Mouse (Mus musculus) thymus, postnatal 25 days (tissue): ENCODE measurements around the gene Mrpl42.
"Not testable (repeated sequence)": the region's sequence is repeated elsewhere in the genome, so short reads cannot be mapped to it uniquely, and the experiment has no call there.

Experiments
- DNase-seq: peaks from one replicate; pipeline ENCODE4 v3.0.0; 2022

The Mrpl42 gene

DNA sequence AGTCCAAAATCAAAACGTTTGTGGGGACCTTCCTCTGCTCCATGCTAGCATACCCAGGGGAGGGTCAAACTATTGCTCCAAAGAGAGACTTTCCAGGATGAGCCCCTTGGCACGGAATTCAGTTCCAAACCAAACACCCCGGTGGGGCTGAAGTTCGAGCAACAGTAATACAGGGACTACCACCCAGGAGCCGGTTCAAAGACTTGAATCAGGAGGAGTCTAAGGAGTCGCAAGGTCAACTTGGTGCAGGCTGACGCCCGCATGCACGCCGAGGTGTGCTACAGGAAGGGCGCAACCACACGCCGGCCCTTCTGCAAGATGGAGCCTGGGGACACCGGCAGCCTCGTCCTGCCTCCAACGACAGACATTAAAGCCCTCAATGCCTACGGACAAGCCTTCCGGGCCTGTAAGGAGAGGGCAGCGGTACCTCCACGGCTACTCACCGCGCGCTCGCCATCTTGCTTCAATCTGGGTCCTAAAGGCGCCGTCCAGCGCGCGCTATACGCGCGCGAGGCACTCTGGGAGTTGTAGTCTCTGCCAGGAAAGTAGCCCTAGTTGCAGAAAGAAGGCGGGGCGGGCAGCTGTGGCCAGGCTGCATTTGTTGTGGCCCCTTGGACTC, at the start of gene Mrpl42:
Gene Mrpl42 (minus strand): TSS at position 478 of the 619 bp plus-strand sequence.
- DNase-seq: peak; percentile 78

DNA sequence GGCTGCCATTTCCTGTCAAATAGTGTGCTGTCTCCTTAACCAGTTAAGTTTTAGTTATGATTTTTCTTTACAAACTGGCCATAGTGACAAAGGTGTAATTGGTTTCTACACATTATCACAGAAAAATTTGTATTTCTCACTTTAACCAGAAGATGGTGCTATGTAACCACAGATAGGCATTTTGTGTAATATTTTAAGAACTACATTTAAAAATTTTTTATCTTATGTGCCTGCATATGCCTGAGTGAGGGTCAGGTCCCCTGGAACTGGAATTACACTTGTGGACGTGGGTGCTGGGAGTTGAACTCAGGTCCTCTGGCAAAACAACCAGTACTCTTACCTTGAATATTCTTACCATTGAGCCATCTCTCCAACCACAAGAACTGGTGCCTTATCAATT, 48.8 kb upstream of the Mrpl42 start:
- DNase-seq: no peak

GRCm38 (mm10) chr10:95549080-95549479, 47.3 kb upstream of the Mrpl42 start:
- DNase-seq: not testable (repeated sequence)

DNA sequence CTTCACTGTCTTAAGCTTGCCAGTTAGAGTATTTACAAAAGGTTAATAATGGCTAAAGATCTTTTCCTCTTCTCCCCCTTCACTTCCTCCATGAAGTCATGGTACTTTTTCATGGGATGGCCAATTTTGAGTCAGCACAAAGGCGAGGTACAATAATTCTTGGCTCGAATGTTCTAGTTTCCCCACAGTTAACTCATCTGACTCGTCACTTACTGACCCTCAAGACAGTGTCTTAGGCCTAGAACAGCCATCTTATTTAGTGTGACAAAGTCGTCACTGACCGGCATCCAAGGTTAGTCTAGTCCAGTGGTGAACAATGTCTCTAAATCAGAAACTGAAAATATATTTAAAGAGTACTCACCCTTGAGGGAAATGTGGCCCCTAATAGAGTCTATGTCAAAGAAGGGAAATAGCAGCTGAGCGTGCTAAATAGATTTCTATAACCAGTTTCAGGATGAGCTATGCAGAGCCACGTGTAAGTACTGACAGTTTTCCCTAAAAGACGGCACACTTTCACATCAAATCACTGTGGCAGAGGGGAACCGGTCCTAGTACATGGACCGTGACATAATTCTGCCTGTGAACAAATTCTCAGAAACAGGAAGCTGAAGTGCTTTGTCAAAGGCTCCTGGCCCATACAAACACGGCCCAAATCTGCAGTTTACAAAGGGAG, 46.5 kb upstream of the Mrpl42 start:
- no peak for DNase-seq

DNA sequence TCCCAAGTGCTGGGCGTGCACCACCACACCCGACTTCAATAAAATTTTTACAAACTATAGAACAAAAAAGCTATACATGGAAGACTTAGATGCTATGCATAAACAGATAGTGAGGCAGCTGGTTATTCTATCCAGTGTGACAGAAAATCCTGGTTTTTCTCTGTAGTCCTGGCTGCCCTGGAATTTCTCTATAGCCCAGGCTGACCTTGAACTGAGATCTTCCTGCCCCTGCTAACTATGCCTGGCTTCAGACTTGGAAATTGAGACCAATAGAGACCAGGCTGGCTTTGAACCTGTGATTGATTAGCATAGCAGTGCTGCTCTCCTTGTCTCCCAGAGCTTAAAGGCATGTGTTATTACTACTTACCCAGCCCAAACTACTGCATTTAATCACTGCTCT, 44.4 kb upstream of the Mrpl42 start:
- DNase-seq: no peak

GRCm38 (mm10) chr10:95545051-95545450, 43.3 kb upstream of the Mrpl42 start:
- no peak for DNase-seq

DNA sequence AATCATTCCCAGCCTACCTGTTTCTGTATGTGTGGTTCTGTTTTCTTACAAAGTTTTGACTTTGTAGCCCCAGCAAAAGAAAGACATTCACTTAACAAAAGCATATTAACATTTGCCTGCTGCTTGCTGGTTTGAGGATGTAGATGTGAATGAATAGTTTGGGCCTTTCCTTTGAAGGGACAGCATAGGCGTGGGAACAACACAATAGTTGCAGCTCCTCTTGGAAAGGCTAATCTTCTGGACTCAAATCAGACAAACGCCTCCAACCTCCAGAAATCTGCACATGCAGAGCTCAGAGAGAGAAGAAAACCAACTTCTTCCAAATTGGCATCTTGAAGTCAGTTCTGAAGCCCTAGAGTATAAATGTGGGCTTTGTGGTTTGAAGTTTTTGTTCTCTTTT, 42.9 kb upstream of the Mrpl42 start:
- no peak for DNase-seq

DNA sequence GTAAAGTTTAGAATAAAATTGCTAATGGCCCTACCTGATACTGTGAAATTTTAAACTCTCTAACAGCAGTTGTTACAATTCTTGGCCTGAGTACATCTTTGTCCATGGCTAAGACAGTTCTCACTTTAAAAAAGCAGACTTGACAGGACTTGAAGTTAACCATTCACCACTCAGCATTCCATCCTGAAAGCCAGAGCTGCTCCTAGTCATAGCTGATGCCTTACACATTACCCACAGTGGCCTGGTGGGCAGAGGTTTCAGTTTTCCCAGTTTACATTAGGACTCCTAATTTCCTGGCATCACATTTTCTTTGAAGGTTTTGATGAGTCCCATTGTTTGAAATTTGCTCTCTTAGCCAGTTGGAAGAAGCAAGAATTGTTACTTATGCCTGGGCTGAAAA, 42.3 kb upstream of the Mrpl42 start:
- DNase-seq: no peak

GRCm38 (mm10) chr10:95543377-95543776, 41.6 kb upstream of the Mrpl42 start:
- no peak for DNase-seq

DNA sequence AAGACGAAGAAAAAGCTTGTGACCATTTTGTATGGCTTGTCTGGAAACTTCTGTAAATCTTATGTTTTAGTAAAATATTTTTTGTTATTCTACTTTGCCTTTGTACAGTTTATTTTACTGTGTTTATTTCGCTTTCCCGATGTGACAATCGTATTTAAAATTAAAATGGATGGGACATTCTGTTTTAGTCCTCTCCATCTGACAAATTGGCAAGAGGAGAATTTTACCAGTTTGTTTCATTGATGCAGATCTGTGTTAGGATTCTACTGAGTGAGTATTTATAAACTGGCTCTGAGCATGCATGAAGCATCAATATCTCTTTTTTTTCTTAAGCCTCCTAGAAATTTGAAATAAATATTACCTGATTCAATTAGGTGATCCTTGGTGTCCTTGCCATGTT, 41.2 kb upstream of the Mrpl42 start:
- DNase-seq: no peak

DNA sequence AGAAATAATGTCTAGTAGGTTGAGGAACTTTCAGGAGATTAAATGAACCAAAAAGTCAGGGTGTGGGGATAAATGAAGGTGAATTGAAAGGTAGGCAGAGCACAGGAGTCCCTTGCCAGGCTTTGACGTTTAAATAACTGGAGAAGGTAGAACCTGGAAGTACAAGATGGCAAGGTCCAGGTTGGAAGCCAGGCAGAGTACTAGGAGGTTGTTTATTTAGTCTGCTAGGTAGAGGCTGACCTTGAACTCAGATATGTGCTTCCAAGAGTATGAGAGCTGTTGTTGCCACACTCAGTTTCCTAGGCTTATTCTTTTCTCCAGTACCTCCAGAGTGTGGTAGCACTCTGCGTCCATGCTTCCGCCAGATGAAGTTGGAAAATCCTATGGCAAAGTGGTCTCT, 38.1 kb upstream of the Mrpl42 start:
- no peak for DNase-seq

- DNase-seq: no peak
These were observed 37.5 kb upstream of the Mrpl42 start for GRCm38 (mm10) chr10:95539260-95539659.

DNA sequence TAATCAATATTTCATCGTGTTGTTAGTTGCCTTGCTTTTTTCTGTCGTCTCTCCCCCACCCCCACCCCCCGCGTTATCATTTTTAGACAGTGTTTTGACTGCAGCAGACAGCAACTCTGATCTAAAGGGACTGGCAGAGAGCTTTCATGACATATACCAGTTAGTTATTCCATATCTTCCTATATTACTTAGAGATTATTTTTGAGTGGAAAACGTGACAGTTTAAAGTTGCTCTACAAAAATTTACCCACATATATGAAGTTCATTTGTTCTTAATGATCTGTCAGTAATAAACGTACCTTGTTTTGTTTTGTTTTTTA, 34.4 kb upstream of the Mrpl42 start:
- no peak for DNase-seq

DNA sequence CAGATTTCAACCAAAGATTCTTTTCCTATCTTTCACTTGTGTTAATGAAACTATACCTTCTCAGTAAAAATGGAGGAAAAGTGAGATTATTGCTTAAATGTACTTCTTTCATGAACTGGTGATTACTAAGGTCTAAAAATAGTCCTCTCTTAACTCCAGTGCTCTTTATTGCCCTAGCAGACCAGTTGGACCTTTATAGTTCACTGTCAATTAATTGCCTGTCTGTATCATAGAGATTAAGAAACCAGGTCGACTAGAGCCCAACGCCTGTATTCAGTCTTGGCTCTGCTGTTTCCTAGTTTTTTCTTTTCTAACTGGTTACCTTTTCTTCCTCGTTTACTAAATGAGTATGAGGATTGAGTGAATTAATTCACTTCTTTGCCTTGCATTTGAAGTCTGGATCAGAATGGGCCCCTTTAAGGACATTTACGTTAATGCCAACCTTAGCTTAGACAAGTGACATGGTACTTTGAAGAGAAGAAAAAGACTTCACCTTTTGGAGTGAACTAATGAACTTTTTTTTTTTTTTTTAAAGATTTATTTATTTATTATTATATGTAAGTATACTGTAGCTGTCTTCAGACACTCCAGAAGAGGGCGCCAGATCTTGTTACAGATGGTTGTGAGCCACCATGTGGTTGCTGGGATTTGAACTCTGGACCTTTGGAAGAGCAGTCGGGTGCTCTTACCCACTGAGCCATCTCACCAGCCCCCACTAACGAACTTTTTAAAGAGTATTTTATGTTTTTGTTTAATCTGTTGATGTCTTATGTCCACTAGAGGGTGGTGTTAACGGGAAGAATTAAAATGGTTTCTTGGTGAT, 33.9 kb upstream of the Mrpl42 start:
- DNase-seq: no peak

DNA sequence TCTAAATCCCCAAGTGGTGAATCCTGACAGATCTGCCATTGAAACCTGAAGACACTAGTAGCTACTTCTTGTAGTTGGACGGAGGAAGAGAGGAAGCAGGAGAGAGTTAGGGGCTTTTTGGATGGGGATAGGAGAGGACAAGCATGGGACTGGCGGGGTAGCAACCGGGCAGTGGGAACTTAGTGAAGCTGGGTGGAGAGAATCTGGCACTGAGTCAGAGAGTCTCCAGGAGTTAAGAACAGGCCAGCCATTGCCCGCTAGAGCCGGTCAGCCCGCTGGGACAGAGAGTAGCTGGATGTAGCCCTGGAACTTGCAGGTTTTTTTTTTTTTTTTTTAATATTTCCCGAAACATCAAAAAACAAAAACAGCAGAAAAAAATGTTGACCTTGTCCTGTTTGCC, 31.6 kb upstream of the Mrpl42 start:
- DNase-seq: no peak

DNA sequence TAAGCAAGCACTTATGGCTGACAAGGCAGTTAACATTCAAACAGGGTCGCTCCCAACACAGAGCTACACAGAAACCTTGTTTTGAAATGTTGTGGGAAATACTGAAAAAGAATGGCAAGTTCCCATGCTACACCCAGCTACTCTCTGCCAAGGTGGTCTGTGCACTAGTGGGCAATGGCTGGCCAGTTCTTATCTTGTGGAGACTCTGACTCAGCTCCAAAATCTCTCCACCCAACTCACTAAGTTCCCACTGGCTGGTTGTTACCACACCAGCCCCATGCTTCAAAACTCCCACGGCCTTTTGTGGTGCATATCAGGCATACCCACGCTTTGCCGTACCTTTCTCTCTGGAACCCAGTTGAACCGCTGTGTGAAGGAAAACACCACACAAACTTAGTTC, 31.2 kb upstream of the Mrpl42 start:
- DNase-seq: no peak

DNA sequence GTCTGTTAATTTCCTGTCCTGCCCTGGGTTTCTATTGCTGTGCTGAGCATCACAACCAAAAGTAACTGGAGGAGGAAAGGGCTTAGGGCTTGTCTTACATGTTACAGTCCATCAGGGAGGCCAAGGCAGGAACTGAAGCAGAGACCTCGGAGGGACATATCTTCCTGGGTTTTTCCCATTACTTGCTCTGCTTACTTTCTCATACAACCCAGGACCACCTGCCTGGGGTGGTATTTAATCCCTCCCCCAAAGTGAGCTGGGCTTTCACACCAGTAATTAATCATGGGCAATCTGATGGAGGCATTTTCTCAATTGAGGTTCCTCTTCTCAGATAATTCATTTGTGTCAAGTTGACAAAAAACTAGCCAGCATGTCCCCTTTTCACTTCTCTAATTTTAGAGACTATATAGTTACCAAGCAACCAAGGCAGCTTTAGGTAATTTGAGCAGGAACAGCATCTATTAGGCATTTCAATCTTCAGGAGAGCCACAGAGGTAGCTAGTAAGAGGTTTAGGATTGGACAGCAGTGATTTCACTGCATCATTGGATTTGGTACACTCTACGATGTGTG, 28.9 kb upstream of the Mrpl42 start:
- DNase-seq: no peak

DNA sequence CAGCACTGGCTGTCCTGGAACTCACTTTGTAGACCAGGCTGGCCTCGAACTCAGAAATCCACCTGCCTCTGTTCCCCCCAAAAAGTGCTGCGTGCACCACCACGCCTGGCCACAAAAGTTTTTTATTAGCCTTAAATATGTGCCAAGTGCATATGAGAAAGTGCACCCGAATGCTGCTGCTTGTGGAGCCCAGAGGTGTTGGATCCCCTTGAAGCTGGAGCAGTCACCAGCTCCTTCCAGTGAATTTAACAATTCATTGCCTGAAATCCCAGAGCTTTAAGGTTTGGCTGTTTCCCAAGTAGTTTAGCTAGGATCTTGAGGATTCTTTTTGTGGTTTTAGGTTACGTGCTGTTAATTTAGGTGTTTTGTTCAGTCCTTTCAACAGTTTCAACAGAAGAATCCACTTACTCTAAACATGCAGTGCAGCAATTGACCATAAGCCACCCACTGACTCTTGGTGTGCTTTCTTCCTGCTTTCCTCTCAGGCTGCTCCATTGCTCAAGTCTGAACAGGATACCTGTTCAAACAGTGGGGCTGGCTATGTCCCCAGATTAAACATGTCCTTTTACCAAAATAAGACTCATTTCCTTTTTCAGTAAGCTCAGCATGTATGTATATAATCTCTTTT, 24.9 kb upstream of the Mrpl42 start:
- no peak for DNase-seq

GRCm38 (mm10) chr10:95525871-95526270, 24.1 kb upstream of the Mrpl42 start:
- DNase-seq: no peak

DNA sequence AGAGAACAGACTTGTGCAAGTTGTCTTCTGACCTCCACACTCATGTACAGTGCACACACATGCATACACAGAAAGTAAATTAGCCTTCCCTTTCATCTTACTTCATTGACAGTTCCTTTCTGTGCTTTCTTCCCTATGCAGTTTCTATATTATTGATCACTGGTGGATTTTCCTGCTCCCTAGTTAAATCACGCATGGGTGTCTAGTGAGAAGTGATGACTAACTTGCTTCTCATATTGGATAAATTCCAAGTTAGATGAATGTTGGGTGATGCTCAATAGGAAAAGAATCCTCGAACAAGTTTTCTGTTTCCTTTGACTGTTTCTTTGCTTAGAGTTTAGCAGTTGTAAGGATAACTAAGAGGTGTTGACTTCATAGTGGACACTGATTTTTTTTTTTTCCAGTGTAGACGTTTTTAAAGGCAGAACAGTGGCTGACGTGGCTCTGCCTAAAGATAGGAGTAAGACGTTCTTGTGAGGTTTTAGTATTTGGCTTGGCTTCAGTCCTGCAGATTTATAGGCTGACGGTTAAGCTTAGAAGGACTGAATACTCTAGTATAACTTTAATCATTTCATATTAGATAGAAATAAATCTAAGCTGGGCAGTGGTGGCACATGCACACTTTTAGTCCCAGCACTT, 23.4 kb upstream of the Mrpl42 start:
- DNase-seq: no peak

GRCm38 (mm10) chr10:95517656-95518055, 15.9 kb upstream of the Mrpl42 start:
- DNase-seq: no peak

- DNase-seq: no peak
These were observed 13.7 kb upstream of the Mrpl42 start for GRCm38 (mm10) chr10:95515293-95515931.
